In the genomic region with DNA sequence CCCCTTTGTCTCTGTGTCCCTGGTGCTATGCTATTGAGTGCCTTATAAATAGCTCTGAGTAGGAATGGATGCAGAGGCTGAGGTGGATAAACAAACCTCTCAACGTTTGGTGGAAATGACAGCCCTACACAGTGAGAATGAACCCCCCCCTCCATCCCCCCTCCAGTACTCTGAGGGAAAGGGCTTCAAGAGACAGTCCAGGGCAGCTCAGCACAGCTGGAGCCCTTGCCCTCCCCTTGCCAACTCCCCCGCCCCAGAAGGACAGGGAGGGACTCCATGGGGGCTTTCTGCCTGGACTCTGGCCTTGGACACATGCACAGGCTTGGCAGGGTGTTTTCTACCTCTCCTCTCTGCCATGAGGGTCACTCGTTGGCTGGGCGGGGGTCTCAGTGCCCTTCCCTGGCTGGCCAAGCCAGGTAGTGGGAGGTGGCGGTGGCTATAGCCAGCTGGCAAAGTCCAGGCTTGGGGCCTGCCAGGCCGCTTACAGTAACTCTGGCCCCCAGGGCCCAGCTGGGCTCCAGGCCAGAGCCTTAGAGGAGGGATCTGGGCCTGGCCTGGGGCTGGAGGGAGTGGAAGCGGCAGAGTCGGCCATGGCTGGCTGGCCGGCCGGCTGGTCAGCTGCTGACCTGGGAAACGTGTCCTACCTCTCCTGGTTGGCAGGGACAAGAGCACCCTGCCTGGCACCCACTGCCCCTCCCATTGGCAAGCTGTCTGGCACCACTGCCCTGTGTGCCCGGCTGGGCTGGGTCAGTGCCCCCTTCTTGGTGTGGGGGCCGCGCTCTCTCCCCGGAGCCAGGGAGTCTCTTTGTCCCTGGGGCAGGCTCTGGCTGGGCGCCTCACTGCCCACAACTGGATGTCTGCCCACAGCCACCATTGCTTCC, we compare ENCODE assay signal across 8 mouse cellular contexts. TPM values are rescaled to one million over a fixed set of nuclear protein-coding genes. Genes with fewer than 3 reads are reported as not detected.
DNase-seq lines count a peak whose midpoint lies in the region; ATAC-seq lines count a peak whose summit lies in the region.
"Had no signal": no experiment of that assay in that cellular context is flagged by ENCODE, and none has a peak within 500 bp of the region (broad histone marks: within the 10 kb centered on the region; RNA-seq: fewer than 3 reads in every experiment).

No protein-coding gene starts in this region.

- peak overlapping the region; percentile 79 for H3K27ac ChIP-seq in hindbrain, embryonic 15.5 days (replicated peaks)
- peak overlapping the region; percentile 86 for H3K27ac ChIP-seq in limb, embryonic 15.5 days

- WGBS in hindbrain, embryonic 15.5 days: 43% methylated on average over 14 of the region's 16 CpGs
- 47% methylated on average over 16 of the region's 16 CpGs for WGBS in limb, embryonic 15.5 days

- ATAC-seq in hindbrain, embryonic 15.5 days (ENCODE audit: low FRiP score, low read depth): peak; percentile 81
- peak; percentile 80 for ATAC-seq in limb, embryonic 15.5 days (ENCODE audit: insufficient number of reproducible peaks, low FRiP score, low TSS enrichment, low read depth)

- no peaks in the 10 kb centered on the region for H3K36me3 ChIP-seq in hindbrain, embryonic 15.5 days
- peaks cover 33% of the 10 kb centered on the region for H3K36me3 ChIP-seq in limb, embryonic 15.5 days

- H3K9ac ChIP-seq in hindbrain, embryonic 15.5 days: no peak overlapping the region
- no peak overlapping the region for H3K9ac ChIP-seq in limb, embryonic 15.5 days

- 0 out of 2 replicates have a peak overlapping the region, but pooled peaks have one; percentile 9 for H3K4me2 ChIP-seq in hindbrain, embryonic 15.5 days
- H3K4me2 ChIP-seq in limb, embryonic 15.5 days: peak overlapping the region; percentile 42

- DNase-seq in adrenal gland, adult 8-10 months: peak; percentile 78
- peak; percentile 78 to 83 for DNase-seq in cerebellum, adult 18-20 months
- DNase-seq in gastrocnemius, postnatal 10 days: peak; percentile 96
- DNase-seq in ovary, adult 18-20 months (ENCODE audit: low spot score): peak; percentile 89
- DNase-seq in left cerebral cortex, adult 18-20 months (ENCODE audit: low spot score in 2 of 2): no peak

- H3K9me3 ChIP-seq in hindbrain, embryonic 15.5 days: no peaks in the 10 kb centered on the region
- no peaks in the 10 kb centered on the region for H3K9me3 ChIP-seq in limb, embryonic 15.5 days

- no peaks in the 10 kb centered on the region for H3K27me3 ChIP-seq in hindbrain, embryonic 15.5 days
- no peaks in the 10 kb centered on the region for H3K27me3 ChIP-seq in limb, embryonic 15.5 days

- peaks cover 61% of the 10 kb centered on the region for H3K4me1 ChIP-seq in hindbrain, embryonic 15.5 days (replicated peaks)
- H3K4me1 ChIP-seq in limb, embryonic 15.5 days: peaks cover 88% of the 10 kb centered on the region

- no peak overlapping the region for H3K4me3 ChIP-seq in hindbrain, embryonic 15.5 days
- H3K4me3 ChIP-seq in limb, embryonic 15.5 days: peak overlapping the region; percentile 15

RNA-seq across cellular contexts. Expression of a gene that starts 23.6 kb away (rescaled TPM):
- total RNA-seq in adrenal gland, adult 8-10 months (2022): 10 to 100 TPM; 21.3 to 36.8 (median 30.8) TPM
- total RNA-seq in gastrocnemius, postnatal 10 days (2021): 10 to 100 TPM; 22.6 to 31.5 TPM
- polyA plus RNA-seq in hindbrain, embryonic 15.5 days (2015; fragmentation: Nextera tagmentation; extraction: Ambion mirVana): 11.4 and 16.8 TPM in 2 replicates
- 43.9 and 51.7 TPM in 2 replicates for polyA plus RNA-seq in limb, embryonic 15.5 days (2015; fragmentation: Nextera tagmentation; extraction: Ambion mirVana)
- total RNA-seq in left cerebral cortex, adult 18-20 months (2021): 10 to 100 TPM; 14.4 to 14.9 TPM

RNA-seq across cellular contexts. Expression of a gene that starts 31.6 kb away (rescaled TPM):
- not detected for total RNA-seq in adrenal gland, adult 8-10 months (2022)
- total RNA-seq in gastrocnemius, postnatal 10 days (2021): not detected
- 1.8 and 3.1 TPM in 2 replicates for polyA plus RNA-seq in hindbrain, embryonic 15.5 days (2015; fragmentation: Nextera tagmentation; extraction: Ambion mirVana)
- 0.49 and 0.86 TPM in 2 replicates for polyA plus RNA-seq in limb, embryonic 15.5 days (2015; fragmentation: Nextera tagmentation; extraction: Ambion mirVana)
- total RNA-seq in left cerebral cortex, adult 18-20 months (2021): 1 to 10 TPM; 1.8 to 2.0 TPM
- total RNA-seq: common myeloid progenitor, adult 5-6 weeks had no signal

RNA-seq across cellular contexts. Expression of a gene that starts 43.7 kb away (rescaled TPM):
- total RNA-seq in adrenal gland, adult 8-10 months (2022): under 1 TPM; 0.20 to 0.95 (median 0.72) TPM
- total RNA-seq in gastrocnemius, postnatal 10 days (2021): 1 to 10 TPM; 2.3 to 3.5 TPM
- polyA plus RNA-seq in hindbrain, embryonic 15.5 days (2015; fragmentation: Nextera tagmentation; extraction: Ambion mirVana): 5.5 and 6.0 TPM in 2 replicates
- polyA plus RNA-seq in limb, embryonic 15.5 days (2015; fragmentation: Nextera tagmentation; extraction: Ambion mirVana): 23.2 and 24.1 TPM in 2 replicates
- total RNA-seq in left cerebral cortex, adult 18-20 months (2021): under 1 TPM; 0.33 to 0.45 TPM

Comparison
In these comparisons a context has a peak if more than half of its experiments do, and no peak if none do; other contexts are left out.
1. DNase-seq: peak in adrenal gland, adult 8-10 months (single experiment), cerebellum, adult 18-20 months (2 of 2), gastrocnemius, postnatal 10 days (single experiment) and ovary, adult 18-20 months (single experiment); none in left cerebral cortex, adult 18-20 months (0 of 2).